Mouse (Mus musculus) small intestine, adult 2 months (tissue): ENCODE measurements around the gene Lipo3. TPM values are rescaled to one million over a fixed set of nuclear protein-coding genes. Genes with fewer than 3 reads are reported as not detected.
"Not testable (repeated sequence)": the region's sequence is repeated elsewhere in the genome, so short reads cannot be mapped to it uniquely, and the experiment has no call there.

ENCODE experiments used
- H3K27ac ChIP-seq: fragments of 200-500 bp; 2 replicates; pipeline ENCODE4 v1.5.1; 2012; ENCODE audit warnings: low read depth, low read length, control low read depth, inconsistent platforms; ENCODE audit not compliant: insufficient read depth
- H3K27me3 ChIP-seq: fragments of 200-500 bp; 2 replicates; pipeline ENCODE4 v1.6.1; 2012; ENCODE audit warnings: mild to moderate bottlenecking, moderate library complexity, low read length, inconsistent platforms; ENCODE audit not compliant: control insufficient read depth, insufficient read depth
- H3K36me3 ChIP-seq: fragments of 200-500 bp; 2 replicates; pipeline ENCODE4 v1.6.1; 2012; ENCODE audit warnings: mild to moderate bottlenecking, low read length, control low read depth, inconsistent platforms; ENCODE audit not compliant: control insufficient read depth, insufficient read depth
- H3K4me1 ChIP-seq: fragments of 200-500 bp; 2 replicates; pipeline ENCODE4 v1.6.1; 2012; ENCODE audit warnings: low read length, inconsistent platforms, mixed read lengths; ENCODE audit not compliant: control insufficient read depth, insufficient read depth, insufficient read length
- H3K4me3 ChIP-seq: fragments of 200-500 bp; 2 replicates; pipeline ENCODE4 v1.5.1; 2012; ENCODE audit warnings: low read depth, mild to moderate bottlenecking, control low read depth, inconsistent platforms, low read length, moderate library complexity
- CTCF ChIP-seq: fragments of 200-500 bp; IDR thresholded peaks from 2 replicates; pipeline ENCODE4 v1.5.1; 2012; ENCODE audit warnings: low read depth, mild to moderate bottlenecking, control low read depth, inconsistent platforms, low read length, moderate library complexity, mixed read lengths; ENCODE audit not compliant: insufficient replicate concordance, insufficient read length; ENCODE audit errors: extremely low read depth
- POLR2A ChIP-seq: fragments of 200-500 bp; IDR thresholded peaks from 2 replicates; pipeline ENCODE4 v1.6.1; 2012; ENCODE audit warnings: low read depth, mild to moderate bottlenecking, control low read depth, inconsistent platforms, low read length, moderate library complexity
- WGBS: fragments of 180-500 bp; shearing (Covaris S2); methylation state at CpG from one replicate; pipeline ENCODE4 v1.1.7; 2018; 5-methylcytosine and 5-hydroxymethylcytosine counted together
- polyA plus RNA-seq: library from polyadenylated mRNA; depleted of rRNA; stranded (reverse); fragments of >200 nt; gene quantifications from 2 replicates; pipeline ENCODE4 v1.2.3, GENCODE M21; 2012; rRNA removed

The Lipo3 gene
- polyA plus RNA-seq = 2.0 and 2.8 TPM in 2 replicates

- WGBS = 35% methylated on average over 14 of the region's 41 CpGs
- H3K27ac ChIP-seq = not testable (repeated sequence)
Observed at GRCm38 (mm10) chr19:33761287-33762086, at the start of gene Lipo3. Lipo3 (minus strand) TSS chr19:33761951.

DNA sequence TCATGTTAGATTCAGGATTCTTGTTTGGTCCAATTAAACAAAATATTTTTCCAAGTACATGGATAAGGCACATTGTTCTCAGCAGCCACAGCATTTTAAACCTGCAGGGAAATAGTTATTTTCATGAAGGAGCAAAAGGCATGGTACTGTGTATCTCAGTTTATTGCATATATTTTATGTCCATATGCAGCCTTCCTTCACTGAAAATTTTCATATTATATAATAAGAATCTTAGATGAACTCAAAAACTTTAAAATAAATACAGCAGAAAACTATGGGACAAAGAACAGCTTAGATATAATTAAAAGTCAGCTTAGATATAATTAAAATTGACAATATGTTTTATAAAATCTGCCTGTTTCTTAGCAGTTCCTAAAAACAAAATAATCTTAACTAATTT is 25.6 kb upstream of the Lipo3 start, which contains the start of gene Lipo1:
TSS of gene Lipo1 (minus strand) at position 101 of the 400 bp plus-strand sequence.
- not testable (repeated sequence) for H3K4me1 ChIP-seq, H3K27me3 ChIP-seq, H3K4me3 ChIP-seq, H3K36me3 ChIP-seq, H3K27ac ChIP-seq

More at GRCm38 (mm10) chr19:33761287-33762086, at the start of gene Lipo3:
- not testable (repeated sequence) for H3K4me3 ChIP-seq, H3K36me3 ChIP-seq, H3K27me3 ChIP-seq, H3K4me1 ChIP-seq

- Histone ChIP-seq H3K4me1 (no peaks in the 10 kb centered on the region), H3K4me3 (no peak overlapping the region), H3K27ac (no peak overlapping the region), H3K27me3 (no peaks in the 10 kb centered on the region), H3K36me3 (no peaks in the 10 kb centered on the region)
- WGBS = 87% methylated on average over 12 of the region's 12 CpGs
- TF ChIP-seq CTCF (no peak), POLR2A (no peak)
Observed at GRCm38 (mm10) chr19:33786576-33787277, 25.0 kb upstream of the Lipo3 start.

DNA sequence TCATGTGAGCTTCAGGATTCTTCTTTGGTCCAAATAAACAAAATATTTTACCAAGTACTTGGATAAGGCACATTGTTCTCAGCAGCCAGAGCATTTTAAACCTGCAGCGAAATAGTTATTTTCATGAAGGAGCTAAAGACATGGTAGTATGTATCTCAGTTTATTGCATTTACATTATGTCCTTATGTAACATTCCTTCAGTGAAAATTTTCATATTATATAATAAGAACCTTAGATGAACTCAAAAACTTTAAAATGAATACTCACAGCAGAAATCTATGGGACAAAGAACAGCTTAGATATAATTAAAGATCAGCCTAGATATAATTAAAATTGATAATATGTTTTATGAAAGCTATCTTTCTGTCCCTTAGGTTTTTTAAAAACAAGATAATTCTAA is 10.5 kb downstream of the Lipo3 start, which contains the start of gene Lipo2:
TSS of gene Lipo2 (minus strand) at position 101 of the 400 bp plus-strand sequence.
- H3K36me3 ChIP-seq, H3K27ac ChIP-seq, H3K4me3 ChIP-seq, H3K27me3 ChIP-seq, H3K4me1 ChIP-seq: not testable (repeated sequence)
- WGBS = 96% methylated on average over 1 of the region's 1 CpGs

DNA sequence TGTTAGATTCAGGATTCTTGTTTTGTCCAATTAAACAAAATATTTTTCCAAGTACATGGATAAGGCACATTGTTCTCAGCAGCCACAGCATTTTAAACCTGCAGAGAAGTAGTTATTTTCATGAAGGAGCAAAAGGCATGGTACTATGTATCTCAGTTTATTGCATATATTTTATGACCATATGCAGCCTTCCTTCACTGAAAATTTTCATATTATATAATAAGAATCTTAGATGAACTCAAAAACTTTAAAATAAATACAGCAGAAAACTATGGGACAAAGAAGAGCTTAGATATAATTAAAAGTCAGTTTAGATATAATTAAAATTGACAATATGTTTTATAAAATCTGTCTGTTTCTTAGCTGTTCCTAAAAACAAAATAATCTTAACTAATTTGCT is 136.6 kb downstream of the Lipo3 start, which contains the start of gene Gm8978:
TSS of gene Gm8978 (minus strand) at position 101 of the 400 bp plus-strand sequence.
- H3K36me3 ChIP-seq, H3K27me3 ChIP-seq, H3K27ac ChIP-seq, H3K4me1 ChIP-seq, H3K4me3 ChIP-seq: not testable (repeated sequence)

DNA sequence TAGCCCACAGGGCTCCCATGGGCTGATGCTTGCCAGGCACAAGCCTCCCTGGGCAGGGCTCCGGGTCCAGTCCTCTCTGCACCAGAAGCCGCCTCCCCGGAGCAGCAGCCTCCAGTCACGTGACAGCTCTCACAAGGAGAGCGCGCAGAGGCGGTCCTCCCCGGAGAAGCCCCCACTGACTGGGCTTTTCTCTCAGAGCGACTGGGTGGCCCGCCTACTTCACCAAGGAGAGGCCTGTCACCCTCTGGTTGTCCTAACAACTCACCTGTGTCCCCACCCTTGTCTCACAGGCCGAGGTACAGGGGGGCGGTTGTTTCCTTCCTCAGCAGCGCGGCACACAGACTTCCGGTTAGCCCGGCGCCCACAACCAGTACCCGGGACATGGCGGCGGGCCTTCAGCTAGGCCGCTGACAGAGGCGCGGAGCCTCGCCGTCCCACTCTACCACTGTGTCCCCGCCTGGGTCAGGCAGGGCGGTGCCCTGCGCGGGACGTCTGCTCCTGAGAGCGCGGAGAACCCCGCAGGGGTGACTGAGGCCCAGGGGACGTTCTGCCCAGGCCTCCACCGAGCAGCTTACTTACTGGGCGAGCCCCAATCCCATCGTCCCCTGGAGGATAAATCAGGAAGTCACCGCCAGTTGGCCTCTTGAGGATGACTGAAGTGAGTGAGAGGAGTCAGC is 172.0 kb downstream of the Lipo3 start:
- WGBS = 7% methylated on average over 10 of the region's 38 CpGs
- not testable (repeated sequence) for H3K27ac ChIP-seq

DNA sequence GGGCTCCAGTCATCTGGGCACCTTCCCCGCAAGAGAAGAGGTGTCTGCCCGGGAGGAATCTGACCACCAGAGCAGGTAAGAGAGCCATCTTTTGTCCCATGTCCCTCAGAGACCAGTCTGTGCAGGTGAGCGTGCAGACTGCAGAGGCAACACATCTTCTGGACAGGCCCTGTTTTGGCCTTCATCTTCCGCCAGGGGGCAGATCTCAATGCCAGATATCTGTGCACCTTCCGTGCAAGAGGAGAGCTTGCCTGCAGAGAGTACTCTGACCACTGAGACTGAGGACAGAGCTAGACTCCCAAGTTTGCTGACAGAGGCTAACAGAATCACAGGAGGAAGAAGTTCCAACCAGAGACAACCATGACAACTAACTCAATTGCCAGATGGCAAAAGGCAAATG is 193.2 kb downstream of the Lipo3 start:
- not testable (repeated sequence) for H3K27ac ChIP-seq, H3K4me1 ChIP-seq, H3K27me3 ChIP-seq, H3K4me3 ChIP-seq, H3K36me3 ChIP-seq
- 81% methylated on average over 5 of the region's 5 CpGs for WGBS

More for the DNA sequence above, 172.0 kb downstream of the Lipo3 start:
- H3K4me1 ChIP-seq, H3K27me3 ChIP-seq, H3K36me3 ChIP-seq: not testable (repeated sequence)
- peak overlapping the region; percentile 58 for H3K4me3 ChIP-seq

GRCm38 (mm10) chr19:33517680-33518079 is 244.1 kb downstream of the Lipo3 start, which contains the start of gene Lipo4:
Lipo4 (minus strand) TSS chr19:33517780.
- H3K36me3 ChIP-seq = no peaks in the 10 kb centered on the region
- H3K4me3 ChIP-seq = no peak within 1 kb of the TSS
- no peak for TF ChIP-seq POLR2A

More at GRCm38 (mm10) chr19:33517680-33518079, 244.1 kb downstream of the Lipo3 start, which contains the start of gene Lipo4:
- Histone ChIP-seq H3K27me3 (no peaks in the 10 kb centered on the region), H3K4me1 (no peaks in the 10 kb centered on the region), H3K27ac (no peak within 1 kb of the TSS)

Other genes with a start within 250 kb of the Lipo3 start
- not detected in 2 replicates for gene Lipo4, start 244.2 kb downstream of the Lipo3 start, polyA plus RNA-seq
- not detected in 2 replicates for gene Gm8978, start 136.7 kb downstream of the Lipo3 start, polyA plus RNA-seq
- gene Lipo2, start 10.6 kb downstream of the Lipo3 start, polyA plus RNA-seq = not detected in 2 replicates
- gene Lipo1, start 25.5 kb upstream of the Lipo3 start, polyA plus RNA-seq = not detected in 2 replicates
- not detected in 2 replicates for gene Lipf, start 199.2 kb upstream of the Lipo3 start, polyA plus RNA-seq
- gene Lipk, start 246.3 kb upstream of the Lipo3 start, polyA plus RNA-seq = not detected in 2 replicates